Mouse (Mus musculus) lung, adult 2 months (tissue): ENCODE results near the gene Cma2.

Experiments used
- CTCF ChIP-seq: fragments of 200-500 bp; IDR thresholded peaks from 2 replicates; pipeline ENCODE4 v1.5.1; 2011; ENCODE audit warnings: mild to moderate bottlenecking, low read length, control low read depth; ENCODE audit not compliant: insufficient read depth
- POLR2A ChIP-seq: fragments of 200-500 bp; IDR thresholded peaks from 2 replicates; pipeline ENCODE4 v1.6.1; 2011; ENCODE audit warnings: low read depth, mild to moderate bottlenecking, control low read depth, low read length, borderline replicate concordance; ENCODE audit errors: extremely low read depth

GRCm38 (mm10) chr14:55940070-55940800 lies 10.5 kb upstream of the Cma2 start:
- TF ChIP-seq CTCF: no peak
- no peak for TF ChIP-seq POLR2A
